Comparison of ENCODE assay signal across 8 mouse cellular contexts in the genomic region with DNA sequence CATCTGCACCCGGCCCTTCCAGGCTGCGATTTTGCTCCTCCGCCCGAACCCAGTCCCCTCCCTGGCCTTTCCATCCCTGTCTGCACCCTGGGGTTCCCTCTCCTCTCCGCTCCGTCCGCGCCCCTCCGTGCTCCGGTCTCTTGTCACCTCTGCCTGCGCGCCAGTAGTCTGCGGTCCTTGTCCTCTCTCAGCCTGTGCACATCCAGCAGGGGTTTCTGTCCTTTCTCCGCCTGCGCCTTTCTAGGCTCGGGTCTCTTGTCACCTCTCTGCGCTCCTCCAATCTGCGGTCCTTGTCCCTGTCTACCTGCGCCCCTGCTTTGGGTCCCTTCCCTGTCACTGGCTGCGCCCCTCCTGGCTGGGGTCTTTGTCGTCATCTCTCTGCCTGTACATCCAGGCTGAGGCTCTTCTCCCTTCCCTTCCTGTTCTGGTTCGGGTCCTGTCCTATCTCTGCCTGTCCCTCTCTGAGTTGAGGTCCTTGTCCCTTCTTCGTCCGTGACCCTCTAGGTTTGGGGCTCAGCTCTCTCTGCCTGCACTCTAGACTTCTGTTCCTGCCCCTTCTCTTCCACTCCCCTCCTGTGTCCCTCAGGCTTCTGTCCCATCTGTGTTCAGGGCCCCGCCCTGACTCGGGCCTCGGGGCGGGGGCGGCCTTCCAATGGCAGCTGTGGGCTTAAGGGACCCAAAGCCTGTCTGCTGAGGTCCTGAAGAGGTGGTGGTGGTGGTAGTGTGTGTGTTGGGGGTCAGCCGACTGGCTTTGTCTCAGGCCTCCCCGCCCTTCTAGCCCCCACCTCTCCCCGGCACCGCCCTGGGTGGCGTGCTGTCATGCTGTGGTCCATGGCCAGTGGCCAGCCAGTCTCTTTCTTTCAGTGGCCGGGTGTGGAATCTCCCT. TPM values are rescaled to one million over a fixed set of nuclear protein-coding genes. Genes with fewer than 3 reads are reported as not detected.
DNase-seq lines count a peak whose midpoint lies in the region; ATAC-seq and TF ChIP-seq lines count a peak whose summit lies in the region.

No protein-coding gene starts in this region.

- peaks cover 18% of the 10 kb centered on the region for H3K4me1 ChIP-seq in forebrain, postnatal 0 days (ENCODE audit: insufficient read depth)
- H3K4me1 ChIP-seq in hindbrain, embryonic 12.5 days, result peaks cover 41% of the 10 kb centered on the region
- H3K4me1 ChIP-seq in limb, embryonic 10.5 days, result peaks cover 36% of the 10 kb centered on the region

- no peak for TF ChIP-seq CTCF in forebrain, postnatal 0 days (IDR thresholded peaks at IDR 0.05; ENCODE audit: low read depth)

- 1% methylated on average over 35 of the region's 35 CpGs for WGBS in forebrain, postnatal 0 days
- WGBS in hindbrain, embryonic 12.5 days, result under 1% methylated on average over 35 of the region's 35 CpGs
- WGBS in limb, embryonic 10.5 days, result 4% methylated on average over 35 of the region's 35 CpGs

- H3K4me3 ChIP-seq in forebrain, postnatal 0 days (ENCODE audit: low read depth, low read length), result peak overlapping the region; percentile 96
- peak overlapping the region; percentile 94 for H3K4me3 ChIP-seq in hindbrain, embryonic 12.5 days
- H3K4me3 ChIP-seq in limb, embryonic 10.5 days, result peak overlapping the region; percentile 97

- peaks cover 11% of the 10 kb centered on the region; the same call in 1 of the 2 replicates for H3K36me3 ChIP-seq in forebrain, postnatal 0 days (ENCODE audit: insufficient read depth)
- H3K36me3 ChIP-seq in hindbrain, embryonic 12.5 days, result peaks cover 8% of the 10 kb centered on the region; the same call in 1 of the 2 replicates
- peaks cover 25% of the 10 kb centered on the region for H3K36me3 ChIP-seq in limb, embryonic 10.5 days

- H3K27ac ChIP-seq in forebrain, postnatal 0 days (ENCODE audit: low read depth, low read length), result peak overlapping the region; percentile 95
- peak overlapping the region; percentile 96 for H3K27ac ChIP-seq in hindbrain, embryonic 12.5 days
- peak overlapping the region; percentile 95 for H3K27ac ChIP-seq in limb, embryonic 10.5 days

- no peaks in the 10 kb centered on the region for H3K9me3 ChIP-seq in forebrain, postnatal 0 days (ENCODE audit: low read length)
- no peaks in the 10 kb centered on the region for H3K9me3 ChIP-seq in hindbrain, embryonic 12.5 days (replicated peaks)
- H3K9me3 ChIP-seq in limb, embryonic 10.5 days (replicated peaks), result no peaks in the 10 kb centered on the region

- ATAC-seq in forebrain, postnatal 0 days, result peak; percentile 67
- ATAC-seq in hindbrain, embryonic 12.5 days (ENCODE audit: low FRiP score), result peak; percentile 69
- ATAC-seq in megakaryocyte-erythroid progenitor cell, adult 5-6 weeks (replicated peaks; ENCODE audit: low FRiP score, low TSS enrichment, poor library complexity, severe bottlenecking), result peak; percentile 27

- peak; percentile 61 to 71 for DNase-seq in right cerebral cortex, postnatal 10 days (ENCODE audit: low spot score in 2 of 2)
- DNase-seq in right cerebral cortex, postnatal 36 days (ENCODE audit: low spot score in 2 of 2), result no peak
- DNase-seq in cerebellum, adult 8-10 months, result peak; percentile 72
- peak; percentile 68 for DNase-seq in forebrain, postnatal 0 days
- DNase-seq in limb, embryonic 10.5 days (ENCODE audit: low spot score), result peak; percentile 45
- DNase-seq in testis, postnatal 10 days (ENCODE audit: low spot score), result peak; percentile 70

- no peaks in the 10 kb centered on the region for H3K27me3 ChIP-seq in forebrain, postnatal 0 days (ENCODE audit: insufficient read depth, low read length)
- H3K27me3 ChIP-seq in hindbrain, embryonic 12.5 days, result no peaks in the 10 kb centered on the region
- peaks cover 3% of the 10 kb centered on the region; the same call in 1 of the 2 replicates for H3K27me3 ChIP-seq in limb, embryonic 10.5 days (ENCODE audit: low read depth, poor library complexity, severe bottlenecking)

- H3K9ac ChIP-seq in forebrain, postnatal 0 days, result peak overlapping the region; percentile 99
- peak overlapping the region; percentile 98 for H3K9ac ChIP-seq in hindbrain, embryonic 12.5 days

- peak overlapping the region; percentile 98 for H3K4me2 ChIP-seq in forebrain, postnatal 0 days (ENCODE audit: low read depth)
- H3K4me2 ChIP-seq in hindbrain, embryonic 12.5 days (replicated peaks), result peak overlapping the region; percentile 97

RNA-seq across cellular contexts. Expression of a gene that starts 0.8 kb away (rescaled TPM):
- total RNA-seq in forebrain, postnatal 0 days (2014; rRNA removed), result 596 and 608 TPM in 2 replicates
- 592 and 640 TPM in 2 replicates for polyA plus RNA-seq in forebrain, postnatal 0 days (2015; fragmentation: Nextera tagmentation; extraction: Ambion mirVana)
- 430 and 446 TPM in 2 replicates for polyA plus RNA-seq in hindbrain, embryonic 12.5 days (2016; fragmentation: Nextera tagmentation; extraction: Ambion mirVana)
- 87.5 and 98.0 TPM in 2 replicates for polyA plus RNA-seq in limb, embryonic 10.5 days (2016; fragmentation: Nextera tagmentation; extraction: Ambion mirVana)
- 35.3 and 58.3 TPM in 2 replicates for total RNA-seq in megakaryocyte-erythroid progenitor cell, adult 5-6 weeks (2014; fragmentation: Nextera tagmentation)
- total RNA-seq in megakaryocyte-erythroid progenitor cell, adult 5-6 weeks (2017), result 28.3 and 36.1 TPM in 2 replicates

RNA-seq across cellular contexts. Expression of a gene that starts 46.4 kb away (rescaled TPM):
- 27.8 and 30.1 TPM in 2 replicates for total RNA-seq in forebrain, postnatal 0 days (2014; rRNA removed)
- 52.7 and 59.8 TPM in 2 replicates for polyA plus RNA-seq in forebrain, postnatal 0 days (2015; fragmentation: Nextera tagmentation; extraction: Ambion mirVana)
- polyA plus RNA-seq in hindbrain, embryonic 12.5 days (2016; fragmentation: Nextera tagmentation; extraction: Ambion mirVana), result 49.9 and 54.0 TPM in 2 replicates
- 57.4 and 64.8 TPM in 2 replicates for polyA plus RNA-seq in limb, embryonic 10.5 days (2016; fragmentation: Nextera tagmentation; extraction: Ambion mirVana)
- total RNA-seq in megakaryocyte-erythroid progenitor cell, adult 5-6 weeks (2014; fragmentation: Nextera tagmentation), result 62.7 and 67.7 TPM in 2 replicates
- total RNA-seq in megakaryocyte-erythroid progenitor cell, adult 5-6 weeks (2017), result 55.5 and 56.4 TPM in 2 replicates

RNA-seq across cellular contexts. Expression of a gene that starts 46.4 kb away (rescaled TPM):
- 50.6 and 54.2 TPM in 2 replicates for total RNA-seq in forebrain, postnatal 0 days (2014; rRNA removed)
- polyA plus RNA-seq in forebrain, postnatal 0 days (2015; fragmentation: Nextera tagmentation; extraction: Ambion mirVana), result 60.7 and 71.2 TPM in 2 replicates
- 60.4 and 62.3 TPM in 2 replicates for polyA plus RNA-seq in hindbrain, embryonic 12.5 days (2016; fragmentation: Nextera tagmentation; extraction: Ambion mirVana)
- polyA plus RNA-seq in limb, embryonic 10.5 days (2016; fragmentation: Nextera tagmentation; extraction: Ambion mirVana), result 52.6 and 52.9 TPM in 2 replicates
- 27.7 and 28.9 TPM in 2 replicates for total RNA-seq in megakaryocyte-erythroid progenitor cell, adult 5-6 weeks (2014; fragmentation: Nextera tagmentation)
- 33.0 and 52.3 TPM in 2 replicates for total RNA-seq in megakaryocyte-erythroid progenitor cell, adult 5-6 weeks (2017)

RNA-seq across cellular contexts. Expression of a gene that starts 54.3 kb away (rescaled TPM):
- total RNA-seq in forebrain, postnatal 0 days (2014; rRNA removed), result 2.5 and 7.2 TPM in 2 replicates
- 1.8 and 3.5 TPM in 2 replicates for polyA plus RNA-seq in forebrain, postnatal 0 days (2015; fragmentation: Nextera tagmentation; extraction: Ambion mirVana)
- polyA plus RNA-seq in hindbrain, embryonic 12.5 days (2016; fragmentation: Nextera tagmentation; extraction: Ambion mirVana), result 5.8 and 6.4 TPM in 2 replicates
- polyA plus RNA-seq in limb, embryonic 10.5 days (2016; fragmentation: Nextera tagmentation; extraction: Ambion mirVana), result 21.6 and 23.9 TPM in 2 replicates
- 32.1 and 34.7 TPM in 2 replicates for total RNA-seq in megakaryocyte-erythroid progenitor cell, adult 5-6 weeks (2014; fragmentation: Nextera tagmentation)
- 6.7 and 11.2 TPM in 2 replicates for total RNA-seq in megakaryocyte-erythroid progenitor cell, adult 5-6 weeks (2017)

RNA-seq across cellular contexts. Expression of a gene that starts 54.6 kb away (rescaled TPM):
- 21.2 and 24.9 TPM in 2 replicates for total RNA-seq in forebrain, postnatal 0 days (2014; rRNA removed)
- 27.3 and 29.5 TPM in 2 replicates for polyA plus RNA-seq in forebrain, postnatal 0 days (2015; fragmentation: Nextera tagmentation; extraction: Ambion mirVana)
- polyA plus RNA-seq in hindbrain, embryonic 12.5 days (2016; fragmentation: Nextera tagmentation; extraction: Ambion mirVana), result 53.5 and 56.8 TPM in 2 replicates
- polyA plus RNA-seq in limb, embryonic 10.5 days (2016; fragmentation: Nextera tagmentation; extraction: Ambion mirVana), result 69.8 and 75.8 TPM in 2 replicates
- total RNA-seq in megakaryocyte-erythroid progenitor cell, adult 5-6 weeks (2014; fragmentation: Nextera tagmentation), result 7.3 and 20.4 TPM in 2 replicates
- total RNA-seq in megakaryocyte-erythroid progenitor cell, adult 5-6 weeks (2017), result 5.4 and 9.6 TPM in 2 replicates

Comparison
In these comparisons a context has a peak if more than half of its experiments do, and no peak if none do; other contexts are left out.
1. DNase-seq: peak in right cerebral cortex, postnatal 10 days (2 of 2), cerebellum, adult 8-10 months (single experiment), forebrain, postnatal 0 days (single experiment), limb, embryonic 10.5 days (single experiment) and testis, postnatal 10 days (single experiment); none in right cerebral cortex, postnatal 36 days (0 of 2).
2. Peak in every context shown above with its lines, with median percentiles within 50 percentile points of each other: ATAC-seq, H3K27ac ChIP-seq and H3K4me3 ChIP-seq.